Mouse (Mus musculus) E14TG2a.4 (cell line): ENCODE results near the gene Eme1.

Experiments
- H3K27me3 ChIP-seq: 2 replicates; pipeline ENCODE4 v1.6.1; 2014; ENCODE audit warnings: low read length, control low read depth; ENCODE audit not compliant: insufficient read depth
- H3K36me3 ChIP-seq: 2 replicates; pipeline ENCODE4 v1.6.1; 2014; ENCODE audit warnings: low read length, control low read depth; ENCODE audit not compliant: insufficient read depth
- H3K4me1 ChIP-seq: replicated peaks from 2 replicates; pipeline ENCODE4 v1.6.1; 2014; ENCODE audit warnings: low read depth, low read length, control low read depth
- H3K4me3 ChIP-seq: replicated peaks from 2 replicates; pipeline ENCODE4 v1.5.1; 2014; ENCODE audit warnings: mild to moderate bottlenecking, low read length
- H3K9me3 ChIP-seq: 2 replicates; pipeline ENCODE4 v1.6.1; 2014; ENCODE audit warnings: low read length, control low read depth
- CTCF ChIP-seq: conservative IDR thresholded peaks from 2 replicates; pipeline ENCODE4 v1.5.1; 2014; ENCODE audit warnings: low read length
- NANOG ChIP-seq: IDR thresholded peaks from 2 replicates; pipeline ENCODE4 v1.6.1; 2014; ENCODE audit warnings: borderline replicate concordance, low read length, mixed read lengths
- POU5F1 ChIP-seq: IDR thresholded peaks from 2 replicates; pipeline ENCODE4 v1.6.1; 2014; ENCODE audit warnings: low read length, borderline replicate concordance

Gene Eme1

GRCm38 (mm10) chr11:94597319-94597718, 56.4 kb downstream of the Eme1 start:
- peaks cover 38% of the 10 kb centered on the region for H3K4me1 ChIP-seq
- no peak overlapping the region for H3K4me3 ChIP-seq
- H3K27me3 ChIP-seq = peaks cover 21% of the 10 kb centered on the region
- TF ChIP-seq CTCF (no peak), NANOG (no peak), POU5F1 (no peak)
- H3K9me3 ChIP-seq = no peaks in the 10 kb centered on the region
- no peaks in the 10 kb centered on the region for H3K36me3 ChIP-seq

- TF ChIP-seq NANOG (no peak), POU5F1 (no peak), CTCF (no peak)
- H3K27me3 ChIP-seq = peaks cover 15% of the 10 kb centered on the region
- peaks cover 40% of the 10 kb centered on the region for H3K4me1 ChIP-seq
- H3K4me3 ChIP-seq = no peak overlapping the region
- no peaks in the 10 kb centered on the region for H3K9me3 ChIP-seq
- no peaks in the 10 kb centered on the region for H3K36me3 ChIP-seq
Observed at GRCm38 (mm10) chr11:94596311-94596852, 57.4 kb downstream of the Eme1 start.
